In the genomic region with DNA sequence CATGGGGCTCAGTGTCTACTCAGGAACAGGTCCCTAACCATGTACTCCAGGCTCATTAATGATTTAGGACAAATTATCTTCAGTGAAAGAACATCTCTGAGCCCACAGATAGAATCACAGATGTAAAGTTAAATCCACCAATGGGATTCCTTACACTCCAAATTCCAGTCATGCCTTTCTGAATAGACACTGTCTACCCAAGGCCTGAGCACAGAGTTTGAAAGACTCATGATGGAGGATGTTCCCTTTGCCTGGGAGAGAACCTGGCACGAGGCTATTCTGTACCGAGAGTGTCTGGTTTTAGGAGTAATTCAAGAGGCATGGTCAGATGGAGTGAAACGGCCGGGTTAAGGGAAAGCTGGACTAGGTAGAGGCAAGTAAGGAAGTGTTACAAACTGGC, we compare ENCODE assay signal across 27 mouse cellular contexts.
"Had no signal": no experiment of that assay in that cellular context is flagged by ENCODE, and none has a peak within 500 bp of the region (broad histone marks: within the 10 kb centered on the region; RNA-seq: fewer than 3 reads in every experiment).

No protein-coding gene starts in this region.

- DNase-seq: cerebellum, adult 9-10 months; cerebellum, adult 9-11 months; cerebellum, postnatal 10 days; cerebellum, postnatal 14 days; cerebellum, postnatal 25 days; cerebellum, postnatal 36 days; embryo, embryonic 11 days; forebrain, postnatal 0 days; gastrocnemius, adult 2 months; gastrocnemius, postnatal 10 days; gastrocnemius, postnatal 14 days; gastrocnemius, postnatal 25 days; gastrocnemius, postnatal 36 days; heart, adult 11 months; heart, adult 18-20 months; heart, adult 2 months had no signal

- H3K9ac ChIP-seq: embryonic facial prominence, embryonic 12.5 days; embryonic facial prominence, embryonic 13.5 days; embryonic facial prominence, embryonic 15.5 days; forebrain, embryonic 12.5 days; forebrain, embryonic 13.5 days; forebrain, embryonic 15.5 days; forebrain, postnatal 0 days had no signal

- H3K4me2 ChIP-seq: embryonic facial prominence, embryonic 12.5 days; embryonic facial prominence, embryonic 13.5 days; embryonic facial prominence, embryonic 15.5 days; forebrain, embryonic 12.5 days; forebrain, embryonic 13.5 days; forebrain, embryonic 15.5 days had no signal

- H3K27ac ChIP-seq: embryonic facial prominence, embryonic 10.5 days; embryonic facial prominence, embryonic 12.5 days; embryonic facial prominence, embryonic 13.5 days; embryonic facial prominence, embryonic 15.5 days; forebrain, embryonic 10.5 days; forebrain, embryonic 12.5 days; forebrain, embryonic 13.5 days; forebrain, embryonic 15.5 days; gastrocnemius, adult 2 months; heart, adult 2 months had no signal

- H3K36me3 ChIP-seq: embryonic facial prominence, embryonic 10.5 days; embryonic facial prominence, embryonic 12.5 days; embryonic facial prominence, embryonic 13.5 days; embryonic facial prominence, embryonic 15.5 days; forebrain, embryonic 10.5 days; forebrain, embryonic 12.5 days; forebrain, embryonic 15.5 days had no signal

- H3K4me3 ChIP-seq: embryonic facial prominence, embryonic 10.5 days; embryonic facial prominence, embryonic 12.5 days; embryonic facial prominence, embryonic 13.5 days; embryonic facial prominence, embryonic 15.5 days; erythroblast, embryonic 14.5 days; forebrain, embryonic 10.5 days; forebrain, embryonic 12.5 days; forebrain, embryonic 13.5 days; forebrain, embryonic 15.5 days; gastrocnemius, adult 2 months; heart, adult 2 months had no signal

- H3K4me1 ChIP-seq: embryonic facial prominence, embryonic 12.5 days; embryonic facial prominence, embryonic 13.5 days; embryonic facial prominence, embryonic 15.5 days; forebrain, embryonic 10.5 days; forebrain, embryonic 12.5 days; forebrain, embryonic 13.5 days had no signal

- ATAC-seq: forebrain, embryonic 13.5 days; forebrain, embryonic 14.5 days; forebrain, embryonic 15.5 days; forebrain, embryonic 16.5 days; forebrain, postnatal 0 days had no signal

- H3K27me3 ChIP-seq: embryonic facial prominence, embryonic 12.5 days; embryonic facial prominence, embryonic 13.5 days; embryonic facial prominence, embryonic 15.5 days; forebrain, embryonic 12.5 days; forebrain, embryonic 13.5 days; forebrain, embryonic 15.5 days had no signal

- H3K9me3 ChIP-seq: embryonic facial prominence, embryonic 10.5 days; embryonic facial prominence, embryonic 12.5 days; embryonic facial prominence, embryonic 13.5 days; embryonic facial prominence, embryonic 15.5 days; forebrain, embryonic 10.5 days; forebrain, embryonic 12.5 days; forebrain, embryonic 13.5 days; forebrain, embryonic 15.5 days had no signal
